Mouse (Mus musculus) CH12.LX (cell line): ENCODE results near the gene Klc4. TPM values are rescaled to one million over a fixed set of nuclear protein-coding genes. Genes with fewer than 3 reads are reported as not detected.
A peak's percentile ranks its signal among the peaks of the same experiment; 100 is the strongest.

ENCODE experiments used
- DNase-seq: peaks from one replicate; pipeline ENCODE4 v3.0.0-alpha.2; 2013; ENCODE audit errors: extremely low read depth
- H3K27ac ChIP-seq: 2 replicates; pipeline ENCODE4 v1.5.1; 2012; ENCODE audit warnings: low read depth, mild to moderate bottlenecking, control low read depth, moderate library complexity; ENCODE audit not compliant: insufficient read depth
- H3K27me3 ChIP-seq: replicated peaks from 2 replicates; pipeline ENCODE3; 2012; ENCODE audit warnings: inconsistent platforms
- H3K36me3 ChIP-seq, 2 experiments: replicated peaks in 1 of 2; 2 replicates each; pipeline versions ENCODE3 to v1.6.1; 2012; ENCODE audit warnings: inconsistent platforms in 1 of 2, low read length in 1 of 2, mild to moderate bottlenecking in 1 of 2, mixed read lengths in 1 of 2, moderate library complexity in 1 of 2; ENCODE audit not compliant: control insufficient read depth in 1 of 2, insufficient read depth in 1 of 2
- H3K4me1 ChIP-seq, 2 experiments: 2 replicates each; pipeline ENCODE4 v1.6.1; 2012; ENCODE audit warnings: inconsistent platforms in 1 of 2, moderate library complexity in 1 of 2; ENCODE audit not compliant: insufficient read depth in 2 of 2, control insufficient read depth in 1 of 2
- H3K4me2 ChIP-seq: 2 replicates; pipeline ENCODE4 v1.6.1; 2012; ENCODE audit warnings: low read depth, mild to moderate bottlenecking, control low read depth; ENCODE audit not compliant: poor library complexity, insufficient read depth, severe bottlenecking
- H3K4me3 ChIP-seq, 3 experiments: fragments of 150-350 bp in 1 of 3; sonication (generic) in 1 of 3; replicated peaks in 1 of 3; 2 replicates each; pipeline versions ENCODE3 to v1.5.1; 2011 to 2012; ENCODE audit warnings: low read depth in 2 of 3, low read length in 2 of 3, mild to moderate bottlenecking in 2 of 3, moderate library complexity in 2 of 3, control low read depth in 1 of 3, improper control_type of control experiment in 1 of 3, inconsistent platforms in 1 of 3, mixed read lengths in 1 of 3; ENCODE audit not compliant: poor library complexity in 1 of 3
- H3K79me2 ChIP-seq: replicated peaks from 2 replicates; pipeline ENCODE4 v1.6.1; 2012; ENCODE audit warnings: mild to moderate bottlenecking, moderate library complexity; ENCODE audit not compliant: control insufficient read depth, poor library complexity, insufficient read depth, severe bottlenecking; ENCODE audit errors: extremely low read depth
- H3K9ac ChIP-seq: 2 replicates; pipeline ENCODE4 v1.6.1; 2012; ENCODE audit warnings: low read depth, mild to moderate bottlenecking, control low read depth, moderate library complexity; ENCODE audit not compliant: insufficient read depth
- H3K9me3 ChIP-seq: replicated peaks from 2 replicates; pipeline ENCODE3; 2012; ENCODE audit warnings: low read length, inconsistent platforms, mixed read lengths
- BHLHE40 ChIP-seq: IDR thresholded peaks from 2 replicates; pipeline ENCODE4 v1.6.1; 2011; ENCODE audit warnings: mild to moderate bottlenecking, low read depth, low read length, improper control_type of control experiment
- CHD1 ChIP-seq: IDR thresholded peaks from 2 replicates; pipeline ENCODE4 v1.6.1; 2012; ENCODE audit warnings: low read depth, low read length, improper control_type of control experiment, inconsistent platforms
- CHD2 ChIP-seq: IDR thresholded peaks from 2 replicates; pipeline ENCODE4 v1.6.1; 2011; ENCODE audit warnings: low read length, improper control_type of control experiment
- CTCF ChIP-seq, 2 experiments: IDR thresholded peaks in 1 of 2; conservative IDR thresholded peaks in 1 of 2; 2 replicates each; pipeline ENCODE4 v1.5.1; 2011 to 2012; ENCODE audit warnings: low read depth in 2 of 2, low read length in 2 of 2, improper control_type of control experiment in 1 of 2, inconsistent platforms in 1 of 2, mild to moderate bottlenecking in 1 of 2, moderate library complexity in 1 of 2
- E2F4 ChIP-seq: IDR thresholded peaks from 2 replicates; pipeline ENCODE4 v1.6.1; 2011; ENCODE audit warnings: low read depth, low read length, improper control_type of control experiment; ENCODE audit not compliant: insufficient replicate concordance
- ELF1 ChIP-seq: IDR thresholded peaks from 2 replicates; pipeline ENCODE4 v1.6.1; 2014; ENCODE audit warnings: low read depth, mild to moderate bottlenecking, inconsistent platforms, low read length, improper control_type of control experiment
- EP300 ChIP-seq: IDR thresholded peaks from 2 replicates; pipeline ENCODE4 v1.6.1; 2011; ENCODE audit warnings: low read length, improper control_type of control experiment
- ETS1 ChIP-seq: conservative IDR thresholded peaks from 2 replicates; pipeline ENCODE4 v1.6.1; 2012; ENCODE audit warnings: low read depth, mild to moderate bottlenecking, inconsistent platforms, low read length, improper control_type of control experiment, moderate library complexity
- GABPA ChIP-seq: IDR thresholded peaks from 2 replicates; pipeline ENCODE4 v1.6.1; 2012; ENCODE audit warnings: low read depth, low read length, improper control_type of control experiment, inconsistent platforms; ENCODE audit not compliant: insufficient replicate concordance
- HCFC1 ChIP-seq: IDR thresholded peaks from 2 replicates; pipeline ENCODE4 v1.6.1; 2012; ENCODE audit warnings: low read depth, mild to moderate bottlenecking, inconsistent platforms, low read length, improper control_type of control experiment
- IRF4 ChIP-seq: IDR thresholded peaks from 2 replicates; pipeline ENCODE4 v1.6.1; 2014; ENCODE audit warnings: low read depth, mild to moderate bottlenecking, inconsistent platforms, low read length, improper control_type of control experiment
- JUN ChIP-seq: IDR thresholded peaks from 2 replicates; pipeline ENCODE4 v1.6.1; 2011; ENCODE audit warnings: low read depth, mild to moderate bottlenecking, low read length, improper control_type of control experiment, moderate library complexity; ENCODE audit not compliant: insufficient read depth
- JUND ChIP-seq: conservative IDR thresholded peaks from 2 replicates; pipeline ENCODE4 v1.6.1; 2011; ENCODE audit warnings: low read depth, low read length, improper control_type of control experiment
- KAT2A ChIP-seq: IDR thresholded peaks from 2 replicates; pipeline ENCODE4 v1.6.1; 2012; ENCODE audit warnings: low read length, improper control_type of control experiment, inconsistent platforms; ENCODE audit not compliant: insufficient replicate concordance
- MAFK ChIP-seq: IDR thresholded peaks from 2 replicates; pipeline ENCODE4 v1.6.1; 2011; ENCODE audit warnings: low read length, improper control_type of control experiment; ENCODE audit not compliant: insufficient replicate concordance
- MAX ChIP-seq: IDR thresholded peaks from 2 replicates; pipeline ENCODE4 v1.6.1; 2011; ENCODE audit warnings: low read length, improper control_type of control experiment
- MAZ ChIP-seq: IDR thresholded peaks from 2 replicates; pipeline ENCODE4 v1.6.1; 2012; ENCODE audit warnings: low read depth, mild to moderate bottlenecking, inconsistent platforms, low read length, improper control_type of control experiment, moderate library complexity
- MEF2A ChIP-seq: IDR thresholded peaks from 2 replicates; pipeline ENCODE4 v1.6.1; 2014; ENCODE audit warnings: low read depth, mild to moderate bottlenecking, inconsistent platforms, low read length, improper control_type of control experiment, borderline replicate concordance
- MXI1 ChIP-seq: IDR thresholded peaks from 2 replicates; pipeline ENCODE4 v1.6.1; 2011; ENCODE audit warnings: mild to moderate bottlenecking, low read depth, low read length, improper control_type of control experiment
- MYC ChIP-seq: IDR thresholded peaks from 2 replicates; pipeline ENCODE4 v1.6.1; 2011; ENCODE audit warnings: low read depth, mild to moderate bottlenecking, improper control_type of control experiment, low read length
- NELFE ChIP-seq: IDR thresholded peaks from 2 replicates; pipeline ENCODE4 v1.6.1; 2011; ENCODE audit warnings: low read depth, low read length, improper control_type of control experiment
- NRF1 ChIP-seq: IDR thresholded peaks from 2 replicates; pipeline ENCODE4 v1.6.1; 2014; ENCODE audit warnings: low read depth, mild to moderate bottlenecking, inconsistent platforms, low read length, improper control_type of control experiment, moderate library complexity
- PAX5 ChIP-seq: IDR thresholded peaks from 2 replicates; pipeline ENCODE4 v1.6.1; 2012; ENCODE audit warnings: low read length, inconsistent platforms, mixed read lengths
- POLR2A ChIP-seq: IDR thresholded peaks from 2 replicates; pipeline ENCODE4 v1.6.1; 2011; ENCODE audit warnings: low read depth, mild to moderate bottlenecking, improper control_type of control experiment, low read length
- POLR2AphosphoS2 ChIP-seq: IDR thresholded peaks from 2 replicates; pipeline ENCODE4 v1.6.1; 2011; ENCODE audit warnings: low read depth, low read length, improper control_type of control experiment
- RAD21 ChIP-seq: IDR thresholded peaks from 2 replicates; pipeline ENCODE4 v1.6.1; 2011; ENCODE audit warnings: low read depth, mild to moderate bottlenecking, low read length, improper control_type of control experiment, moderate library complexity
- RCOR1 ChIP-seq: conservative IDR thresholded peaks from 2 replicates; pipeline ENCODE4 v1.6.1; 2012; ENCODE audit warnings: low read depth, mild to moderate bottlenecking, inconsistent platforms, low read length, improper control_type of control experiment
- SIN3A ChIP-seq: IDR thresholded peaks from 2 replicates; pipeline ENCODE4 v1.6.1; 2012; ENCODE audit warnings: low read length, improper control_type of control experiment, inconsistent platforms
- SMC3 ChIP-seq: IDR thresholded peaks from 2 replicates; pipeline ENCODE4 v1.6.1; 2011; ENCODE audit warnings: low read depth, low read length, improper control_type of control experiment
- TBP ChIP-seq: conservative IDR thresholded peaks from 2 replicates; pipeline ENCODE4 v1.6.1; 2011; ENCODE audit warnings: low read depth, low read length, improper control_type of control experiment
- TCF12 ChIP-seq: IDR thresholded peaks from 2 replicates; pipeline ENCODE4 v1.6.1; 2014; ENCODE audit warnings: low read depth, mild to moderate bottlenecking, inconsistent platforms, low read length, improper control_type of control experiment
- UBTF ChIP-seq: IDR thresholded peaks from 2 replicates; pipeline ENCODE4 v1.6.1; 2012; ENCODE audit warnings: low read depth, mild to moderate bottlenecking, inconsistent platforms, low read length, improper control_type of control experiment, moderate library complexity
- USF1 ChIP-seq: IDR thresholded peaks from 2 replicates; pipeline ENCODE4 v1.6.1; 2014; ENCODE audit warnings: low read depth, mild to moderate bottlenecking, inconsistent platforms, low read length, improper control_type of control experiment
- USF2 ChIP-seq: conservative IDR thresholded peaks from 2 replicates; pipeline ENCODE4 v1.6.1; 2011; ENCODE audit warnings: low read depth, low read length, improper control_type of control experiment
- ZC3H11A ChIP-seq: IDR thresholded peaks from 2 replicates; pipeline ENCODE4 v1.6.1; 2012; ENCODE audit warnings: low read depth, mild to moderate bottlenecking, inconsistent platforms, low read length, improper control_type of control experiment
- ZKSCAN1 ChIP-seq: IDR thresholded peaks from 2 replicates; pipeline ENCODE4 v1.6.1; 2012; ENCODE audit warnings: low read depth, inconsistent platforms, low read length, improper control_type of control experiment, borderline replicate concordance
- ZMIZ1 ChIP-seq: IDR thresholded peaks from 2 replicates; pipeline ENCODE4 v1.6.1; 2012; ENCODE audit warnings: low read depth, mild to moderate bottlenecking, inconsistent platforms, low read length, improper control_type of control experiment
- ZNF384 ChIP-seq: IDR thresholded peaks from 2 replicates; pipeline ENCODE4 v1.6.1; 2012; ENCODE audit warnings: low read depth, low read length, improper control_type of control experiment, inconsistent platforms
- dilution Hi-C: fragments of 300-500 bp; cut with MboI; formaldehyde crosslinking; loops from 2 replicates; pipeline ENCODE4 v1.14.3; 2020; ENCODE audit warnings: low sequenced_read_pairs; ENCODE audit not compliant: extremely low pct_unique_long_range_greater_than_20kb, extremely low pct_ligation_motif_present
- in situ Hi-C: fragments of 300-500 bp; cut with MboI; formaldehyde crosslinking; loops from 3 replicates; pipeline ENCODE4 v1.14.3; 2019; ENCODE audit warnings: low sequenced_read_pairs, low pct_ligation_motif_present, low pct_unique_long_range_greater_than_20kb, mixed read lengths
- polyA plus RNA-seq: library from polyadenylated mRNA; unstranded; fragments of >175 nt; gene quantifications from 2 replicates; pipeline ENCODE4 v1.2.1, GENCODE M21; 2012; ENCODE audit warnings: low read depth; ENCODE audit not compliant: insufficient read length
- total RNA-seq, 2 experiments: library from RNA; depleted of rRNA; stranded (reverse); fragments of 300-350 nt in 1 of 2; fragments of >200 nt in 1 of 2; gene quantifications; 2 replicates each; pipeline ENCODE4 v1.2.3; 2012 to 2014

The Klc4 gene
- total and polyA plus RNA-seq, 3 experiments: 6.6 to 10.7 (median 6.7) TPM

DNA sequence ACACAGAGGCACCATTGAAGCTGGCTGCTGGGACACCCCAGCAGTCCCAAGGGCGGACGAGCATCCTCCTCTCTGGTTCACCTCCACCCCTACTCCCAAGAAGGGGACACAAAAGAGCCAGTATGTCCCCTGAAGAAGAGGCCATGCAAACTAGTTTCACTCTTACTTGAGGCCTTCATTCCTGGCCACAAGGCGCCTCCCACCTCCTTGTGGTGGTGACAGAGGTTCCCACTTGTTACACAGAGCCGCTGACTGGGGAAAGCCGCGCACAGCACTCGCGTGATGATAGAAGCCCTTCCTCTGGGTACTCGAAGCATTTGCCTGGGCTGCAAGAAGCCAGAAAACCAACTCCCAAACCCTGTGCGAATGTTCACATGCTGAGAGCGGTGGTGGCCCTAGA is 23.6 kb downstream of the Klc4 start:
- H3K4me3 ChIP-seq: no peak overlapping the region
- peaks cover 39 to 64% of the 10 kb centered on the region in 2 experiments for H3K4me1 ChIP-seq
- peak overlapping the region; percentile 45 for H3K4me2 ChIP-seq
- no peaks in the 10 kb centered on the region for H3K9me3 ChIP-seq
- TF ChIP-seq MXI1 (0 out of 2 replicates have a peak, but pooled peaks have one; percentile 12), IRF4 (peak; percentile 94), POLR2A (0 out of 2 replicates have a peak, but pooled peaks have one; percentile 42), NELFE (no peak), TBP (no peak; the same call in 1 of the 2 replicates), RAD21 (peak; percentile 11), ZMIZ1 (no peak), HCFC1 (no peak), SIN3A (no peak), ZKSCAN1 (no peak), USF2 (no peak), GABPA (no peak), MYC (no peak), JUND (no peak), BHLHE40 (peak; percentile 92), EP300 (peak; percentile 64; the same call in 1 of the 2 replicates), POLR2AphosphoS2 (no peak), E2F4 (no peak), ETS1 (peak; percentile 71; the same call in 1 of the 2 replicates), RCOR1 (no peak), JUN (no peak), KAT2A (no peak), SMC3 (peak; percentile 11; the same call in 1 of the 2 replicates), MAZ (no peak), ELF1 (0 out of 2 replicates have a peak, but pooled peaks have one; percentile 3), PAX5 (no peak), MEF2A (0 out of 2 replicates have a peak, but pooled peaks have one; percentile 44), TCF12 (no peak), ZNF384 (no peak), UBTF (no peak), USF1 (no peak), NRF1 (no peak), CHD1 (no peak), MAFK (no peak), CHD2 (no peak), CTCF (conservative IDR thresholded peaks at IDR 0.05 in 1 of 2, IDR thresholded peaks at IDR 0.05 in 1 of 2; ENCODE audit: low read depth in 2 of 2, low read length in 2 of 2) (peak in 1 of 2 experiments; percentile 27; a peak in 1 of 4 replicates), MAX (no peak), ZC3H11A (no peak)
- peak overlapping the region; percentile 40 for H3K27ac ChIP-seq
- H3K36me3 ChIP-seq: no peaks in the 10 kb centered on the region
- peak overlapping the region; percentile 13; the same call in 1 of the 2 replicates for H3K9ac ChIP-seq
- in situ Hi-C loops: no loop called here
- H3K27me3 ChIP-seq: no peaks in the 10 kb centered on the region
- DNase-seq: peak; percentile 88
- dilution Hi-C loops: no loop called here
- H3K79me2 ChIP-seq: no peaks in the 10 kb centered on the region
